Mouse (Mus musculus) liver, postnatal 0 days (tissue): ENCODE results near the gene Tkt. TPM values are rescaled to one million over a fixed set of nuclear protein-coding genes. Genes with fewer than 3 reads are reported as not detected.

Source experiments
- ATAC-seq: fragments of 200-750 bp; cut with Nextera tagmentation; 2 replicates; pipeline ENCODE4 v1.8.0; 2017; ENCODE audit warnings: mild to moderate bottlenecking, moderate library complexity
- DNase-seq: peaks from one replicate; pipeline ENCODE4 v3.0.0-alpha.2; 2016
- H3K27ac ChIP-seq: fragments of 300-500 bp; sonication (generic); 2 replicates; pipeline ENCODE4 v1.5.1; 2014; ENCODE audit warnings: antibody characterized with exemption, moderate library complexity, mild to moderate bottlenecking, low read depth
- H3K27me3 ChIP-seq: fragments of 300-500 bp; sonication (generic); 2 replicates; pipeline ENCODE4 v1.6.1; 2014; ENCODE audit warnings: low read length, control low read depth, mixed read lengths; ENCODE audit not compliant: insufficient read depth
- H3K36me3 ChIP-seq: fragments of 300-500 bp; sonication (generic); replicated peaks from 2 replicates; pipeline ENCODE4 v1.6.1; 2014; ENCODE audit warnings: mild to moderate bottlenecking, control low read depth, low read length, moderate library complexity, mixed read lengths; ENCODE audit not compliant: insufficient read depth
- H3K4me1 ChIP-seq: fragments of 300-500 bp; sonication (generic); 2 replicates; pipeline ENCODE4 v1.6.1; 2014; ENCODE audit warnings: antibody characterized with exemption, mild to moderate bottlenecking, control low read depth; ENCODE audit not compliant: insufficient read depth
- H3K4me2 ChIP-seq: fragments of 300-500 bp; sonication (generic); 2 replicates; pipeline ENCODE4 v1.6.1; 2014; ENCODE audit warnings: low read depth, mild to moderate bottlenecking, low read length, moderate library complexity, mixed read lengths
- H3K4me3 ChIP-seq: fragments of 300-500 bp; sonication (generic); 2 replicates; pipeline ENCODE4 v1.5.1; 2014; ENCODE audit warnings: low read depth, low read length
- H3K9ac ChIP-seq: fragments of 300-500 bp; sonication (generic); replicated peaks from 2 replicates; pipeline ENCODE4 v1.6.1; 2014; ENCODE audit warnings: mild to moderate bottlenecking, moderate library complexity
- H3K9me3 ChIP-seq: fragments of 300-500 bp; sonication (generic); 2 replicates; pipeline ENCODE4 v1.6.1; 2016; ENCODE audit warnings: mild to moderate bottlenecking, control low read depth, low read length, mixed read lengths
- CTCF ChIP-seq: sonication (generic); IDR thresholded peaks from 2 replicates; pipeline ENCODE4 v1.5.1; 2016; ENCODE audit warnings: antibody characterized with exemption, low read depth
- EP300 ChIP-seq: IDR thresholded peaks from 2 replicates; pipeline ENCODE4 v1.6.1; 2016; ENCODE audit warnings: antibody characterized with exemption, low read depth, mild to moderate bottlenecking
- WGBS: fragments of 180-500 bp; shearing (Covaris S2); extraction: QIAGEN DNeasy Blood & Tissue Kit; methylation state at CpG from one replicate; pipeline ENCODE4 v1.1.7; 2014; ENCODE audit not compliant: insufficient replicate concordance; 5-methylcytosine and 5-hydroxymethylcytosine counted together
- polyA plus RNA-seq: library from polyadenylated mRNA; unstranded; fragments of >200 nt; fragmentation: Nextera tagmentation; extraction: Ambion mirVana; gene quantifications from 2 replicates; pipeline ENCODE4 v1.2.1, GENCODE M21; 2015

The Tkt gene
- polyA plus RNA-seq, 1 experiment from 2014 or later: 110 TPM

- no peaks in the 10 kb centered on the region for H3K27me3 ChIP-seq
- H3K9me3 ChIP-seq: no peaks in the 10 kb centered on the region
- 85% methylated on average over 6 of the region's 6 CpGs for WGBS
- DNase-seq (no peak), ATAC-seq (no peak)
- H3K4me3 ChIP-seq: no peak overlapping the region
- TF ChIP-seq EP300: no peak
- TF ChIP-seq CTCF: no peak
- no peak overlapping the region for H3K4me2 ChIP-seq
- no peaks in the 10 kb centered on the region for H3K4me1 ChIP-seq
- peaks cover 64% of the 10 kb centered on the region for H3K36me3 ChIP-seq
- H3K27ac ChIP-seq: no peak overlapping the region
- H3K9ac ChIP-seq: no peak overlapping the region
These were observed 24.8 kb upstream of the Tkt start for GRCm38 (mm10) chr14:30523356-30523755.

- H3K27me3 ChIP-seq: no peaks in the 10 kb centered on the region
- WGBS: 86% methylated on average over 10 of the region's 10 CpGs
- no peaks in the 10 kb centered on the region for H3K4me1 ChIP-seq
- no peak overlapping the region for H3K4me3 ChIP-seq
- H3K9ac ChIP-seq: no peak overlapping the region
- peaks cover 27% of the 10 kb centered on the region for H3K36me3 ChIP-seq
- no peak overlapping the region for H3K4me2 ChIP-seq
- no peak for DNase-seq
- no peak for ATAC-seq
- no peak for TF ChIP-seq EP300
- no peak for TF ChIP-seq CTCF
- no peaks in the 10 kb centered on the region for H3K9me3 ChIP-seq
- H3K27ac ChIP-seq: no peak overlapping the region
These were observed 19.8 kb upstream of the Tkt start for GRCm38 (mm10) chr14:30528392-30528791.

- 79% methylated on average over 5 of the region's 5 CpGs for WGBS
- DNase-seq: no peak
- Histone ChIP-seq H3K4me2 (no peak overlapping the region), H3K9ac (no peak overlapping the region), H3K27me3 (no peaks in the 10 kb centered on the region), H3K4me1 (no peaks in the 10 kb centered on the region), H3K27ac (no peak overlapping the region), H3K4me3 (no peak overlapping the region), H3K9me3 (no peaks in the 10 kb centered on the region), H3K36me3 (peaks cover 22% of the 10 kb centered on the region)
- no peak for ATAC-seq
- TF ChIP-seq CTCF (no peak), EP300 (no peak)
These were observed 19.2 kb upstream of the Tkt start for GRCm38 (mm10) chr14:30528961-30529360.

- H3K36me3 ChIP-seq: peaks cover 20% of the 10 kb centered on the region
- no peaks in the 10 kb centered on the region for H3K9me3 ChIP-seq
- no peak for ATAC-seq
- no peak overlapping the region for H3K9ac ChIP-seq
- no peaks in the 10 kb centered on the region for H3K27me3 ChIP-seq
- TF ChIP-seq CTCF (no peak), EP300 (no peak)
- no peaks in the 10 kb centered on the region for H3K4me1 ChIP-seq
- 87% methylated on average over 12 of the region's 12 CpGs for WGBS
- DNase-seq: no peak
- no peak overlapping the region for H3K27ac ChIP-seq
- H3K4me2 ChIP-seq: no peak overlapping the region
- H3K4me3 ChIP-seq: no peak overlapping the region
These were observed 18.7 kb upstream of the Tkt start for GRCm38 (mm10) chr14:30529454-30529853.

GRCm38 (mm10) chr14:30530726-30531269 is 17.4 kb upstream of the Tkt start:
- TF ChIP-seq CTCF (no peak), EP300 (no peak)

GRCm38 (mm10) chr14:30531431-30531830 is 16.7 kb upstream of the Tkt start:
- no peak overlapping the region for H3K9ac ChIP-seq
- 77% methylated on average over 5 of the region's 5 CpGs for WGBS
- H3K36me3 ChIP-seq: peaks cover 11% of the 10 kb centered on the region
- H3K9me3 ChIP-seq: no peaks in the 10 kb centered on the region
- no peak overlapping the region for H3K4me2 ChIP-seq
- ATAC-seq (no peak), DNase-seq (no peak)
- H3K27me3 ChIP-seq: no peaks in the 10 kb centered on the region
- H3K4me3 ChIP-seq: no peak overlapping the region
- no peaks in the 10 kb centered on the region for H3K4me1 ChIP-seq
- TF ChIP-seq EP300: no peak
- TF ChIP-seq CTCF: no peak
- no peak overlapping the region for H3K27ac ChIP-seq

More at GRCm38 (mm10) chr14:30530726-30531269, 17.4 kb upstream of the Tkt start:
- Histone ChIP-seq H3K4me2 (no peak overlapping the region), H3K27ac (no peak overlapping the region), H3K4me1 (no peaks in the 10 kb centered on the region), H3K36me3 (peaks cover 12% of the 10 kb centered on the region), H3K4me3 (no peak overlapping the region), H3K9me3 (no peaks in the 10 kb centered on the region), H3K27me3 (no peaks in the 10 kb centered on the region), H3K9ac (no peak overlapping the region)
- ATAC-seq (no peak), DNase-seq (no peak)
- WGBS: 78% methylated on average over 8 of the region's 8 CpGs

- Histone ChIP-seq H3K36me3 (peaks cover 9% of the 10 kb centered on the region), H3K27me3 (no peaks in the 10 kb centered on the region), H3K4me2 (no peak overlapping the region), H3K27ac (no peak overlapping the region), H3K4me1 (no peaks in the 10 kb centered on the region), H3K4me3 (no peak overlapping the region), H3K9ac (no peak overlapping the region), H3K9me3 (no peaks in the 10 kb centered on the region)
- WGBS: 75% methylated on average over 6 of the region's 6 CpGs
- TF ChIP-seq EP300 (no peak), CTCF (no peak)
- ATAC-seq (no peak), DNase-seq (no peak)
These were observed 16.3 kb upstream of the Tkt start for GRCm38 (mm10) chr14:30531896-30532295.
